Mouse (Mus musculus) liver, embryonic 12.5 days (tissue): ENCODE measurements around the gene Esrra. TPM values are rescaled to one million over a fixed set of nuclear protein-coding genes. Genes with fewer than 3 reads are reported as not detected.
"Not testable (repeated sequence)": the region's sequence is repeated elsewhere in the genome, so short reads cannot be mapped to it uniquely, and the experiment has no call there.

ENCODE experiments used
- ATAC-seq: fragments of 200-750 bp; cut with Nextera tagmentation; 2 replicates; pipeline ENCODE4 v1.8.0; 2017; ENCODE audit warnings: moderate number of reproducible peaks, mild to moderate bottlenecking, moderate library complexity
- H3K27ac ChIP-seq: fragments of 300-500 bp; sonication (generic); 2 replicates; pipeline ENCODE4 v1.5.1; 2016; ENCODE audit warnings: mild to moderate bottlenecking
- H3K27me3 ChIP-seq: fragments of 300-500 bp; sonication (generic); replicated peaks from 2 replicates; pipeline ENCODE4 v1.6.1; 2016; ENCODE audit warnings: mild to moderate bottlenecking, moderate library complexity
- H3K36me3 ChIP-seq: fragments of 300-500 bp; sonication (generic); 2 replicates; pipeline ENCODE4 v1.6.1; 2016; ENCODE audit warnings: mild to moderate bottlenecking, moderate library complexity
- H3K4me1 ChIP-seq: fragments of 300-500 bp; sonication (generic); 2 replicates; pipeline ENCODE4 v1.6.1; 2016
- H3K4me2 ChIP-seq: fragments of 300-500 bp; sonication (generic); 2 replicates; pipeline ENCODE4 v1.6.1; 2016; ENCODE audit warnings: mild to moderate bottlenecking, moderate library complexity
- H3K4me3 ChIP-seq: fragments of 300-500 bp; sonication (generic); 2 replicates; pipeline ENCODE4 v1.5.1; 2016; ENCODE audit warnings: mild to moderate bottlenecking, moderate library complexity
- H3K9ac ChIP-seq: fragments of 300-500 bp; sonication (generic); 2 replicates; pipeline ENCODE4 v1.6.1; 2016; ENCODE audit warnings: mild to moderate bottlenecking, moderate library complexity
- H3K9me3 ChIP-seq: fragments of 300-500 bp; sonication (generic); replicated peaks from 2 replicates; pipeline ENCODE4 v1.6.1; 2016; ENCODE audit warnings: mild to moderate bottlenecking, moderate library complexity
- WGBS: fragments of 180-500 bp; shearing (Covaris S2); methylation state at CpG from one replicate; pipeline ENCODE4 v1.1.7; 2016; ENCODE audit not compliant: insufficient replicate concordance; 5-methylcytosine and 5-hydroxymethylcytosine counted together
- polyA plus RNA-seq: library from polyadenylated mRNA; unstranded; fragments of >200 nt; fragmentation: Nextera tagmentation; extraction: Ambion mirVana; gene quantifications from 2 replicates; pipeline ENCODE4 v1.2.1, GENCODE M21; 2016

Esrra gene
- polyA plus RNA-seq, 1 experiment from 2014 or later = 6.5 TPM

DNA sequence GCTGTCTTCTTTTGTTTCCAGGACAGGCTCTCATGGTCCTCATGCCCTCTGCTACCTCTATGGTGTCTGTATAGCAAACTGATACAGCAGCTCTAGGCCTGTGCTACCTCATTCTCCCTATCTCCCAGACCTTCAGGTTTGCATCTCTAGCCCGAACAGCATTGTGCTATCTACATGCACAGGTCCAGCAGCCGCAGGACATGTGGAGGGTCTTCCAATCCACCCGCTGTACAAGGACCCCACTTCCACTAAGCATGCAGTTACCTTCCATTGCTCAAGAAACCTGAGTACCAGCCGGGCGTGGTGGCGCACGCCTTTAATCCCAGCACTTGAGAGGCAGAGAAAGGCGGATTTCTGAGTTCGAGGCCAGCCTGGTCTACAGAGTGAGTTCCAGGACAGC lies 7.1 kb downstream of the Esrra start:
- H3K36me3 ChIP-seq = peaks cover 44% of the 10 kb centered on the region
- no peak overlapping the region for H3K9ac ChIP-seq
- no peaks in the 10 kb centered on the region for H3K27me3 ChIP-seq
- peaks cover 54% of the 10 kb centered on the region for H3K4me1 ChIP-seq
- H3K4me3 ChIP-seq = no peak overlapping the region
- H3K9me3 ChIP-seq = no peaks in the 10 kb centered on the region
- H3K4me2 ChIP-seq = no peak overlapping the region
- 78% methylated on average over 9 of the region's 9 CpGs for WGBS
- ATAC-seq = no peak
- peak overlapping the region; percentile 56; the same call in 1 of the 2 replicates for H3K27ac ChIP-seq

DNA sequence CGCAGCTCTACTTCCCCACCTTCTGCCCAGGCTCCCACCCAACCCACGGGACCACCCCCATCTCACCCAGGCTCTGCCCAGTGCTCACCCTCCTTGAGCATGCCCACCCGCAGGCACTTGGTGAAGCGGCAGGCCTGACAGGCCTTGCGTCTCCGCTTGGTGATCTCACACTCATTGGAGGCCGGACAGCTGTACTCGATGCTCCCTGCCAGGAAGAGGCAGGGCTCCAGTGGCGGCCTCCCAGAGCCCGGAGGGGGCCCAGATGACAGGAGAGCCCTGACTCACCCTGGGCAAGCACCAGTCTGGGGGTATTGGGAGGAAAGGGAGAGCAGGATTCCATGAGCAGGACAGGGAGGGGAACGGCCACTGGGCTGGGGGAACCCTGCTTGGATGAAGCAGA lies 7.6 kb downstream of the Esrra start:
- no peak overlapping the region for H3K4me2 ChIP-seq
- WGBS = 81% methylated on average over 11 of the region's 11 CpGs
- H3K36me3 ChIP-seq = peaks cover 44% of the 10 kb centered on the region
- peak overlapping the region; percentile 56 for H3K27ac ChIP-seq
- no peaks in the 10 kb centered on the region for H3K9me3 ChIP-seq
- peaks cover 50% of the 10 kb centered on the region for H3K4me1 ChIP-seq
- ATAC-seq = no peak
- H3K9ac ChIP-seq = no peak overlapping the region; the same call in 1 of the 2 replicates
- no peak overlapping the region for H3K4me3 ChIP-seq
- H3K27me3 ChIP-seq = no peaks in the 10 kb centered on the region

DNA sequence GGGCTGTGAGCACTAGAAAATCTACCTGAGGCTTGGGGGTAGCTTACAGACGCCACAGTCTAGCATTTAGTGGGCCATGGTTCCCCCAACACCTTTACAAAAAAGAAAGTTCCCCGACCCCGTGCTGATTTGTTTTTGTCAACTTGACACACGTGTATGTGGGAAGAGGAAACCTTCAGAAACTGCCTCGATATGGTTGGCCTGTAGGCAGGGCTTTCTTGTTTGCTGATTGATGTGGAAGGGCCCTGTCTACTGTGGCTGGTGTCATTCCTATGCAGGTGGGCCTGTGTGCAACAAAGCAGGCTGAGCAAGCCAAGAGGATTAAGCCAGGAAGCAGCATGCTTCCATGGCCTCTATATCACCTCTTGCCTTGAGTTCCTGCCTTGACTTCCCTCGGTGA lies 8.6 kb downstream of the Esrra start:
- H3K4me1 ChIP-seq = peaks cover 54% of the 10 kb centered on the region
- H3K9me3 ChIP-seq = no peaks in the 10 kb centered on the region
- WGBS = 71% methylated on average over 6 of the region's 6 CpGs
- H3K4me3 ChIP-seq = no peak overlapping the region
- no peak overlapping the region for H3K4me2 ChIP-seq
- H3K27ac ChIP-seq = peak overlapping the region; percentile 41; the same call in 1 of the 2 replicates
- no peaks in the 10 kb centered on the region for H3K27me3 ChIP-seq
- ATAC-seq = no peak
- peaks cover 36% of the 10 kb centered on the region for H3K36me3 ChIP-seq
- H3K9ac ChIP-seq = no peak overlapping the region

DNA sequence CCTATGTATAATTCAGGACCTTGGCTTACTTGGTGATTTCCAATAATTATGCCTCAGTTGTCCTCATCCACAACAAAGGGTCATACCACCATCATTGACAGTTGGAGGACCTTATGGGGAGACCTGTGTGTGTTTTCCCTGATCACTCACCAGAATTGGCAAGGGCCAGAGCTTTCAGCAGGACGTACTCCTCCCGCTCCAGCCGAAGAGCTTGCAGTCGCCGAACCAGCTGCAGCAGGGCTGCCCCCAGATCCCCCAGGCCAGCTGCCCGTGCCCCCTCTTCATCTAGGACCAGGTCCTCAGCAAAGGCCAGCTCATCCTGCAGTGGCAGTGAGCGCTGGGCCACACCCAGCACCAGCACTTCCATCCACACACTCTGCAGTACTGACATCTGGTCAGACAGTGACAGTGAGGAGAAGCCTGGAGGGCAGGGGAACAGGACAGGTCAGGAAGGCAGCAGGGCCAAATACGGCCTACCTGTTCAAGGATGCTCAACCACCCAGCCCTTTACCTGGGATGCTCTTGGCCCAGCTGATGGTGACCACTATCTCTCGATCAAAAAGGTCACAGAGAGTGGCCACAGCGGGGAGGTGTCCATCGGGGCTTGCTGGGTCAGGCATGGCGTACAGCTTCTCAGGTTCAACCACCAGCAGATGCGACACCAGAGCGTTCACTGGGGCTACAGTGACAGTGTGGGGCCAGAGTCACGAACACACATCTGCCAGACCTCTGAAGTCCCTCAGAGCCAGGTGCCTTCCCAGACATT lies 9.2 kb downstream of the Esrra start:
- no peak for ATAC-seq
- Histone ChIP-seq H3K9me3 (no peaks in the 10 kb centered on the region), H3K36me3 (peaks cover 39% of the 10 kb centered on the region), H3K4me3 (no peak overlapping the region), H3K4me2 (0 out of 2 replicates have a peak overlapping the region, but pooled peaks have one; percentile 90), H3K9ac (no peak overlapping the region), H3K27me3 (no peaks in the 10 kb centered on the region), H3K4me1 (peaks cover 61% of the 10 kb centered on the region), H3K27ac (peak overlapping the region; percentile 46)
- 85% methylated on average over 15 of the region's 15 CpGs for WGBS

DNA sequence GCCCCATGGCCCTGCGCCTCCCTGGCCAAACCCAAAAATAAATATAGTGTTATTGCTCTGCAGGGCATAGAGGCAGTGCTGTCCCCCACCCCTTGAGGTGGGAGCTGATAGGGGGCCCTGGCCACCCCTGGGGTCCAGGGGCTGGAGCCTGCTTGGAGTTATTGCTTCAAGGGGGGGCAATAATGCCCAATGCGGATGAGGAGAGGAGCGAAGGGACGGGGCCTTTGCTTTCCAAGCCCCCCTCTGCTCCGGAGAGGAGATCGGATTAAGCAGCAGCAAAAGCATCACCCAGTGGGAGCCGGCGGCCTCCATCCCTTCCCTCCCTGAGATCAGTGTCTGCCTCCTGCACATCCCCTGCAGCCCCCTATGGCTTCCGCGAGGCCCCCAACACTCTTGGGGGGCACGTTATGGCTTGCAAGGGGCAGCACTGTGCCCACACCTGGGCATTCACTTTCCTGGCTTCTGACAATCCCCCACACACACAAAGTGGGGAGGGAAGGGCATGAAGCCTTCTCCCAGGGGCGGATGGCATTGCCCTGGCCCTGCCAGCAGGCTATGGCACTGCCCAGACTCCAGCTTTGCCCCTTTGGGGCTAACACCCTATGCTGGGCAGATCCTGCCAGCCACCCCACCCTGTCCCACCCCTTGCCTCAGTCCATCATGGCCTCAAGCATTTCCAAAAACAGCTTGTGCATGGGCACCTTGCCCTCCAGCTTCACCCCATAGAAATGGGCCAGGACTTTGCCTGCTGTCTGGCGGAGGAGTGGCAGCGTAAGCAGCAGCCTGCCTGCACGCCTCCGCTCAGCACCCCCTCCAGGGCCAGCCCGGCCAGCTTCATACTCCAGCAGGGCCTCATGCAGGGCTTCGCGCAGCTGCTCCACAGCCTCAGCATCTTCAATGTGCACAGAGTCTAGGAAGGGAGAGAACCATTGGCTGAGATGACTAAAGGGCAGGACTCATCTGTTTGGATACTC lies 10.2 kb downstream of the Esrra start:
- H3K27ac ChIP-seq = peak overlapping the region; percentile 67
- H3K9ac ChIP-seq = peak overlapping the region; percentile 82
- H3K4me3 ChIP-seq = peak overlapping the region; percentile 78
- H3K27me3 ChIP-seq = no peaks in the 10 kb centered on the region
- ATAC-seq = no peak
- 78% methylated on average over 19 of the region's 19 CpGs for WGBS
- H3K4me2 ChIP-seq = peak overlapping the region; percentile 90
- peaks cover 49% of the 10 kb centered on the region for H3K36me3 ChIP-seq
- peaks cover 56% of the 10 kb centered on the region for H3K4me1 ChIP-seq
- no peaks in the 10 kb centered on the region for H3K9me3 ChIP-seq

DNA sequence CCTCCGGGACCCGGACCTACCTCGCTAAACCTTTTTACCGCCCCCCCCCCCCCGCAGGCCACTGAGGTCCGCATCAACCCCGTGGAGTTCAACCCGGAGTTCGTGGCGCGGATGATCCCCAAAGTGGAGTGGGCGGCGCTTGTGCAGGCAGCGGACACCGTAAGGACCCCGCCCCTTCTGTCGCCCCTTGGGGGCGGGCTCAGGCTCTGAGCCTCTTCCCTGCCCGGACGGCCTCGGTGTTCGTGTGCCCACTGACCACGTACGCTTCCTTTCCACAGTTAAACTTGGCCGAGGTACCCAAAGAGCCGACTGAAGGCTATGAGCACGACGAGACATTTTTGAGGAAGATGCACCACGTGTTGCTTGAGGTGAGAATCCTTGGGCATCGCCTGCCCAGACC lies 11.3 kb downstream of the Esrra start:
- peak overlapping the region; percentile 98 for H3K27ac ChIP-seq
- peaks cover 46% of the 10 kb centered on the region for H3K4me1 ChIP-seq
- H3K9me3 ChIP-seq, H3K27me3 ChIP-seq: not testable (repeated sequence)
- H3K36me3 ChIP-seq = peaks cover 57% of the 10 kb centered on the region
- peak overlapping the region; percentile 78 for H3K4me3 ChIP-seq
- peak overlapping the region; percentile 90 for H3K4me2 ChIP-seq
- WGBS = under 1% methylated on average over 30 of the region's 30 CpGs
- peak; percentile 43 for ATAC-seq
- H3K9ac ChIP-seq = peak overlapping the region; percentile 82

DNA sequence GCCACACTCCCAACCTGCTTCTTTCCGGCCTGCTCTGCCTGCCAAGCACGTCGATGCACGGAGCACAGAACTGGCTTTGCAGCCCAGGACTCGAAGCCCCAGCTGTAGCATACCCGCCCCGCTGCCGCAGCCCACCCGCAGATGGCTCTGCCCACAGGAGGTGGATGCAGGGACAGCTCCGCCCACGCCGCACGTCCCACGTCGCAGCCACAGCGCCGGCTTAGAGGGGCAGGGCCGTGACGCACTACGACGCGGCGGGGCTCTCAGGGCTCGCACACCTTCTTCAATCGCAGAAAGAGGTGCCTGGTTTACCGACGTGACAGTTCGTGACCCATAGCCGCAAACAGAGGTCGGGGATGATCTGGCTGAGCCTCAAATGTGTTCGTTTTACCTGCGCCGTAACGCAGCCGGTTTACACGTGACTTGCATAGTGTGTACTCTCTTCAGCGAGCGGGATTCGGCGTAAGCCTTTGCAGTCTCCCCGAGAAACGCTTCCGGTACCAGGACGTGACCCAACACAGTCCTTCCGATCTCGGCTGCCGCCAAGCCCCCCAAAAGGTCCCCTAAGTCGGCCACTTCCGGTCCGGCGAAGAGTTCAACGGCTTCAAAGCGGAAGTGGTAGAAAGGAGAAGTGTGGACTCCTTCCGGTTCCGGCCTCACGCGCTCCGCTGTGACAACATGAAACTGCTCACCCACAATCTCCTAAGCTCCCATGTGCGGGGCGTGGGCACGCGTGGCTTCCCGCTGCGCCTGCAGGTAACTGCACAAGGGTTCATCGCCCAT lies 11.9 kb downstream of the Esrra start, which contains the start of the genes Trmt112 and Prdx5:
Gene Trmt112, plus strand, starts transcription at position 192 of the 783 bp plus-strand sequence.
Gene Prdx5, minus strand, starts transcription at position 600 of the 783 bp plus-strand sequence.
- Histone ChIP-seq H3K4me3 (peak within 1 kb of the TSS; percentile 78), H3K36me3 (peaks cover 57% of the 10 kb centered on the region)

DNA sequence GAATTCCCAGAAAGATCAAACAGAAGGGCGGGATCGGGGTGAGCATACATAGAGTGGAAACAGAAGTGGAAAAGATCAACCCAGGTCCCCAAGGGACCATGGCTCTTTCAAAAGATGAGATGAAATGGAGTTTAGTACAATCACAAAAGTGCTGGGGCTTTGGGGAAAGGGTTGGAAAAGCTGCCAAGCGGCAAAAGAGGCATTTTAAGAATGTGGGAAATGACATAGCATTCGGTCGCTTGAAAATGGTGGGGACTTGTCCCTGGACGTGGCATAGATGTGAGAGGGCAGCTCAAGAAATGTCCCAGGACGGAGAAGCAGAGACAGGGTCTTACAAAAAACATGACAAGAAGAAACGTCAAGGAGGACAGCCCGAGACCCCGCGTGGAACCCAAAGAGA lies 12.6 kb downstream of the Esrra start:
- peak overlapping the region; percentile 98 for H3K27ac ChIP-seq
- H3K9me3 ChIP-seq = no peaks in the 10 kb centered on the region
- peak overlapping the region; percentile 78 for H3K4me3 ChIP-seq
- H3K36me3 ChIP-seq = peaks cover 53% of the 10 kb centered on the region
- WGBS = 5% methylated on average over 11 of the region's 11 CpGs
- H3K4me1 ChIP-seq = peaks cover 39% of the 10 kb centered on the region
- no peak for ATAC-seq
- peak overlapping the region; percentile 90 for H3K4me2 ChIP-seq
- no peaks in the 10 kb centered on the region for H3K27me3 ChIP-seq
- H3K9ac ChIP-seq = peak overlapping the region; percentile 82

More for the DNA sequence above, 11.9 kb downstream of the Esrra start, which contains the start of the genes Trmt112 and Prdx5:
- H3K27me3 ChIP-seq = no peaks in the 10 kb centered on the region
- peak within 1 kb of the TSS; percentile 82 for H3K9ac ChIP-seq
- peaks cover 41% of the 10 kb centered on the region for H3K4me1 ChIP-seq
- peak within 1 kb of the TSS; percentile 90 for H3K4me2 ChIP-seq
- no peaks in the 10 kb centered on the region for H3K9me3 ChIP-seq
- H3K27ac ChIP-seq = peak within 1 kb of the TSS; percentile 98
- peak; percentile 88 for ATAC-seq
- WGBS = 1% methylated on average over 65 of the region's 65 CpGs

DNA sequence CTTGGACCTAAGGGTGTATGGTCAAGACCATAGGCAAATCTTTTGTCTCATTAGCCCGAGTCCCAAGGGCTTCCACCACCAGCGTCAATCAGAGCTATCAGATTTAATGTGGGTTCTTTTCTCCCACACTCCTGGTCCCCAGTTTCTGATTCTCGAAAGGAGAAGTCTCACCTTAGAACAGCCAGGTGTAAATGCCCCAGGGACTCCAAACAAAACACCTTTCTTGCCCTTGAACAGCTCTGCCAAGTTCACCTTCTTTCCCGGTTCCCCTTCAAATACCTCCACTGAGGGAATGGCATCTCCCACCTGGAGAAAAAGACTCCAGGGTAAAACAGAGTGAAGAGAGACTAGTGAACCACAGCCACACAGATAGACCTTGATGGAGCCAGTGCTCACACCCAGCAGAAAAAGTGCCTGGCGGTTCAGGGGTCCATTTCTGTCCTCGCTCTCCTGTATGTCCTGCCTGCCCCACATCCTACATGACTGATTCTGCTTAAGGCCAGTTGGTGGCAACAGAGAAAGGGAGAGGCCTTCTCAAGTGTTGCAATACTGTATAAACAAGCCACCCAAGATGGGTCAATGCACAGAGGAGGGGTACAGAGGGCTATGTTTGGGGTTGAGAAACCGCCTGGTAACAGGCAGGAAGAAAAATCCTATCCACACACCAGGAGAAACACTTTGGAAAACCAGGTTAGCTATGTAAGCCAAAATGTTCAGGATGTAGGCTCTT lies 13.6 kb downstream of the Esrra start:
- Histone ChIP-seq H3K9ac (peak overlapping the region; percentile 82), H3K27ac (peak overlapping the region; percentile 9; the same call in 1 of the 2 replicates), H3K4me3 (peak overlapping the region; percentile 78), H3K4me1 (peaks cover 37% of the 10 kb centered on the region), H3K36me3 (peaks cover 42% of the 10 kb centered on the region), H3K9me3 (no peaks in the 10 kb centered on the region), H3K27me3 (no peaks in the 10 kb centered on the region), H3K4me2 (peak overlapping the region; percentile 90)
- ATAC-seq = no peak
- WGBS = 76% methylated on average over 7 of the region's 7 CpGs

DNA sequence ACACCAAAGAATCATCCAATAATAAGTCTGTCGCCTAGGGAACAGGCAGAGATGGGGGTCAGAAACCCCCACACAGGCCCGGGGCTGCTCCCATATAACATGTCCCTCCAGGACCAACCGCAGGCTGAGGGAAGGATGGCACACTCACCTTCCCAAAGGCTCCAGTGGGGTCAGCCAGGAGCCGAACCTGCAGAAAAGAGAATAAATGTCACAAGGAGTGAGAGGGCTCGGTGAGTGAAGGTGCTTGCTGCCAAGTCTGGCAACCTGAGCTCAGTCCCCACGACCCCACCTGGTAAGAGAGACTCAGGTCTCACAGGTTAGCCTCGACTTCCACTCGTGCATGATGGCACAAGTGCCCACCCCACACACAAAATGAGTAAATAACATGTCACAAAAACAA lies 14.5 kb downstream of the Esrra start:
- Histone ChIP-seq H3K9me3 (no peaks in the 10 kb centered on the region), H3K4me3 (no peak overlapping the region), H3K27ac (no peak overlapping the region), H3K4me1 (peaks cover 33% of the 10 kb centered on the region), H3K4me2 (no peak overlapping the region), H3K27me3 (no peaks in the 10 kb centered on the region), H3K36me3 (peaks cover 33% of the 10 kb centered on the region), H3K9ac (no peak overlapping the region)
- 79% methylated on average over 8 of the region's 8 CpGs for WGBS
- no peak for ATAC-seq

DNA sequence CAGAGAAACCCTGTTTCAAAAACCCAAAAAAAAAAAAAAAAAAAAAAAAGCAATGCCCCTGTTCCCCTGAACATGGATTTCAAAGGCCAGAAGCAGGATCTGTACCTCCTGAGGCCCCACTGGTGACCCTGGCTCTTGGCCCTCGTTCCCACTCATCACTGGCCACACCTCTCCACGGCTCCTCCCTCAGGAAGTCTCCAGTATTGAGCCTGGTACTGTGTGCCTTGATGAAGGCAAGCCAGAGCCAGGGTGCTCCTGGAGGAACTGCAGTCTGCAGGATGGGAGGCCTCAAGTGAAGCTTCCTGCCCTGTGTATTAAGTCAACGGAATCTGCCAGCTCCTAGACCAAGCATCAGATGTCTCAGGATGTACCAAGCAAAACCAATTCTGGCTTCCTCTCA lies 15.4 kb downstream of the Esrra start:
- no peaks in the 10 kb centered on the region for H3K9me3 ChIP-seq
- 75% methylated on average over 3 of the region's 3 CpGs for WGBS
- no peak for ATAC-seq
- H3K27ac ChIP-seq = no peak overlapping the region
- no peak overlapping the region for H3K9ac ChIP-seq
- peaks cover 24% of the 10 kb centered on the region for H3K36me3 ChIP-seq
- H3K4me2 ChIP-seq = no peak overlapping the region
- H3K27me3 ChIP-seq = no peaks in the 10 kb centered on the region
- no peak overlapping the region for H3K4me3 ChIP-seq
- peaks cover 24% of the 10 kb centered on the region for H3K4me1 ChIP-seq
